Mouse (Mus musculus) thymus, adult 2 months (tissue): ENCODE results near the gene Psmd12.

Experiments used
- CTCF ChIP-seq: fragments of 200-500 bp; IDR thresholded peaks from 2 replicates; pipeline ENCODE4 v1.5.1; 2012; ENCODE audit warnings: mild to moderate bottlenecking, control low read depth, low read length, moderate library complexity, borderline replicate concordance; ENCODE audit not compliant: control insufficient read depth, poor library complexity, insufficient read depth; ENCODE audit errors: extremely low read depth
- POLR2A ChIP-seq: fragments of 200-500 bp; IDR thresholded peaks from 2 replicates; pipeline ENCODE4 v1.6.1; 2012; ENCODE audit warnings: mild to moderate bottlenecking, low read length, control low read depth, moderate library complexity; ENCODE audit not compliant: control insufficient read depth, poor library complexity, insufficient read depth; ENCODE audit errors: extremely low read depth

DNA sequence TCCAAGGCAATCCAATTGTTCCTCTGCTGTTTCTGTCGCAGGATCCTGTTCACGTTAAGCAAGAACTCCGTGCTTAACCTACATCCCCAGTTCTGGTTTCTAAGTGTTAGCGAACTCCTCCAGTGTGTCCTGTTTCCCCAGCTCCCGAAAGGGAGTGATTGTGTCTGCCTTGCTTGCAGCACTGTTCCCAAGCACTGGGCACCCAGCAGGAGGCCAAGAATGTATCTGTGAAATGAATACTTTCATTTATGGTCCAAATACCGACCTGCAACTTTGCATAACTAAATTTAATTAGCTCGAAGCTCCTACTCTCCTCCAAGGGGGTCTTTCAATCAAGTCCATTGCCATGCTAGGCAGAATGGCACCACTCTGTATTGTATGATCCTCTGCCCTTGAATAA, 19.5 kb upstream of the Psmd12 start:
- TF ChIP-seq CTCF (no peak), POLR2A (no peak)
